Mouse (Mus musculus) urinary bladder, postnatal 25 days (tissue): Measurements from ENCODE around the gene Cdiptos.

Experiments used
- DNase-seq: peaks from one replicate; pipeline ENCODE4 v3.0.0; 2022; ENCODE audit warnings: low spot score

Cdiptos gene

DNA sequence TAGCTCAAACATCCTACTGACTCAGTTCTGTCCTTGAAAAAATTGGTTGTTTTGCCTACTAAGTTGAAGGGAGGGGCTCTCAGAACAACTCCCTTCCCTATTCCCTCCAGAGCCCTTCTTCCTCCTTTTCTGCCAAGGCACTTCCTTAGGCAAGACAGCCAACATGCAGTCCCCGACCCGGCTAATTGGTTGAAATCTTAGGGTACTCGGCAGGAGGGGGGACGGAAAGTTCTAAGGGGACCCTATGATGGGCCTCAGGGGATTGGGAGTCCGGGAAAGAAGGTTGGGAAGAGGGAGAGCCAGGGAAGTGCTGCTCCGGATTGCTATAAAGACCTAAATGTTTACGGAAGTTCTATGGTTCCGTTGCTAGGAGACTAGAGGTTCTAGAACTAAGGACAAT, 405 bp downstream of the Cdiptos start:
- peak; percentile 18 for DNase-seq

DNA sequence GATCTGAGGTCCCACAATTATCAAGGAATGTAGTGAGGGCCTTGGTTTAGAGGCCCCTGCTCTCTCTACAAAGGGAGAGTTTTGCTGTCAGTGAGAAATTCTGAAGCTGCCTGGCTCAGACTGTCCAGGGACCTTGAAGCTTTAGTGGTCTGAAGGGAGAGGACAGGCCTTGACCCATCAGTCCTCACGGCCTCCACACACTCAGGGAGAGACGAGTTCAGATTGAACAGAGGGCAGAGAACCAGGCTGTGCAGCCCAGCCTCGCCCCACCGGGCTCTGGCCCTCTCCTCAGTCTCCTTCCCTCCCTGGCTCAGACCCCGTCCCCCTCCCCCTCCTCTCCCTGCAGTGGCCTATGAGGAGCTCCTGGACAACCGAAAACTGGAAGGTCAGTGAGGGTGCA, 8.5 kb downstream of the Cdiptos start:
- DNase-seq, result no peak

DNA sequence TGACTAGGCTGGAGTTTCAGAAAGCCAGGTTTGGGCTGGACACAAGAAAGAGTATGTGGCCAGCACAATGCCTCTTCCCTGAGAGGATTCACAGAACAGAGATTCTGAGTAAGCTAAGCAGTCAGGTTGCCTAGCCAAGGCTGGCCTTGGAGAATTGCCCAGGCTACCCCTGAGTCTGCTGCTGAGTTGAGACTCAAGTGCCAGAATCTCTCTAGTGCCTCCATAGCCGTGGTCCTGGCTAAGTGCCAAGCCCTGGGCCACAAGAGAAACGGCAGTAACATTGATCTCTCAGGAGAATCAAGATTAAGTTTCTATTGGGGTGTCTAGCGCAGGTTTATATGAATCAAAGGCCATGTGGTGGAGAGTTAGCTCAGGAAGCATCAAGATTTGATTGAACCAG, 10.3 kb downstream of the Cdiptos start:
- no peak for DNase-seq

DNA sequence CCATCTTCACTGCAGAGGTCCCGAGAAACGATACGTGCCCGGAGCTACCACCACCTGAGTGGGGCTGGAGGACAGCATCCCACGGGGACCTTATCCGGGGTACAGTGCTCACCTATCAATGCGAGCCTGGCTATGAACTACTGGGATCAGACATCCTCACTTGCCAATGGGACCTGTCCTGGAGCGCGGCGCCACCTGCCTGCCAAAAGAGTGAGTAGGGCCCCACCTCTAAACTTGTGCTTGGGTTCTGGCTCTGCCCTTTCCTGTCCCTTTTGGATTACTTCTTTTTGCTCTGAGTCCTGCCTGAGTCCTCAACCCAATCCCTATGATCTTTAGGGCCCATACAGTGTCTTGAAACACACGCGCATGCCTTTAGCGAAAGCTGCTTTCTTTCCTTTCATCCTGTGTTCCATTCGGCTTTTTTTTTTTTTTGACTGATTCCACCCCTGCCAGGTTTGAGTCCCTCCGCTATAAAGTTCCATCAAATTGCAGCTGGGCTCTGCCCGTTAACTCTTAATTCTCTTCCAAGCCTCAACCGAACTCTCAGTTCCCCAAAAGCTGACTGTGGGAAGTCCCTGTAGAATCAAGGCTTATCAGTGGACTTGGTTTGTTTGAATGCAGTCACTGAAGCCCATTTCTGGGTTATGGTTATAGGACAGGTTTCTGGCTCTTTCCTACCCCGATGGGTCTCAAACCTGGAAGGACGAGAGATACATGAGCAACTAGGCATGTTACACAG, 12.2 kb downstream of the Cdiptos start:
- DNase-seq, result no peak

DNA sequence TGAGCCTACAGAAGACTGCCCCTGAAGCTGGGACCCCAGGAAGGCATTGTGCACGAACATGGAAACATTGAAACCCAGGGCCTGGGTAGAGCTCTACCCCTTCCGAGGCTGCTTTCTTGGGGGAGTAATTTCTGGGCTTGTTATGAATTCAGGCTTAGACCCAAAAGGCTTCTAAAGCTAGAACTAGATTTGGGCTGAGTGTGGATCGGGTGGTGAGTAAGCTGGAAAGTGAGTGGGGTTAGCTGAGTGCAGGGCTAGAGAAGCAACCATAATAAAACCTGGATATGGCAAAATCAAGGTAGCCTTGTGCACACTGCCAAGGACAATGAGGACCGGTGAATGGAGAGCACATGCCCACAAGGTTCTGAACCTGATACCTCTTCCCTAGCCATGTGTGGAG, 13.9 kb downstream of the Cdiptos start:
- no peak for DNase-seq

DNA sequence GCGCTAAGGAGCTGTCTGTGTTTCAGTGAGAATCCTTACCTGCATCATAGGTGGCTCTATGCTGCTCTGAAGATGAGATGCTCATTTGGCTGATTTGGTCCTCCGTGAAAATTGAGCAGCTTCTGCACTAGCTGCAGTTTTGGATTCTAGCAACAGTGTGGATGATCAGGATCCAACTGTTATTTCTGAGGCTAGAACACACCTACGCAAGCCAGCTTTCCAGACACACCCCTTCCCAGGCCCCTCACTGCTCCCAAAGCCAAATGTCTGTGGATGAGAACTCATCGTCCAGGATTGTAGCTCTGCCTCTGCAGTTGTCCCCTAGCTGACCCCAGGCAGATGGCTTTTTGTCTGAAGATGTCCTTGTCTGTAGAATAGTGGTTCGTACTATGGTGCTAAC, 14.8 kb downstream of the Cdiptos start:
- DNase-seq, result no peak

DNA sequence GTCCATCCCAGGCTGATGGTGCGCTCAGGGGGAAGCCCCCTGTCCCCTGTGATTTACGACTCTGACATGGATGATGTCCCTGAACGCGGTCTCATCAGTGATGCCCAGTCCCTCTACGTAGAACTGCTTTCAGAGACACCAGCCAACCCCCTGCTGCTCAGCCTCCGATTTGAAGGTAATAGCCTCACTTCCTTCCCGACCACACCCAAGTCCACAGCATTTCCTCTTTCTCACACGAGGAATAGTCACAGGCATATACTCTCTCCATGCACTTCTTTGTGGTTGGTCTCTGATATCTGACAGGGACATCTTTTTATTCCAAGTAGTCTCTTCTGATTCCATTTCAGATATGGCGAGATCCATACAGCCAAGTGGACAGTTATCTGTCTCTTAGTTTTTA, 16.1 kb downstream of the Cdiptos start:
- no peak for DNase-seq

DNA sequence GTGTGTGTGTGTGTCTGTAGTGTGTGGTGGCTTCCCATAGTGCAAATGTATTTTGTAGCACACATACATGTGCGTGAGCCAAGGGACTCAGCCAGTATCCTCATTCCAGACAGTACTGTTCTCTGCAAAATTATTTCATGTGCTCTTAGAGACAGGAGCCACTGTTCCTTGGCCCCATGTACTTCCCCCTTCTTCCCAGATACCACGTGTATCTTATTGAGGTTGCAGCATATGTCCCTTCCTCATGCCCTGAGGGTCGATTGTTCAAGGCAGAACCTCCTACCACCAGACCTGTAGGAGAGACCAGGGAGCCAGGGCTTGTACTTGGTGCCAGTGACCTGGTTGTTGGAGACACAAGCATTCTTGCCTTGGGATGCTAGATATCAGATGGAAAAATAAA, 20.8 kb downstream of the Cdiptos start:
- no peak for DNase-seq

DNA sequence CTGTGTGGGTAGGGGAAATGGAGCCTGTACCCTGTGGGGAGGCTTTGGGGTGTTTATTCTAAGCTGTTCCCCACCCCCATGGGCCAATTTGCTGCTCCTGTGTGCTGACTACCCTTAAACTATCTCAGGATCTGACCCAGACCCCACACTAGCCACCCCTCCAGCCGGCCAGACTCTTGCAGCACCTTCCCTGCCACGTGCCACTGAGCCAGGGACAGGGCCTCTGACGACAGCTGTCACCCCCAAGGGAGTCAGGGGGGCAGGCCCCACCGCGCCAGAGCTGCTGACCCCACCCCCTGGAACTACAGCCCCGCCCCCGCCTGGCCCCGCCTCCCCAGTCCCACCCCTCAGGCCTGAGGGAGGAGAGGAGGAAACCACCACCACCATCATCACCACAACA, 23.3 kb downstream of the Cdiptos start:
- no peak for DNase-seq

DNA sequence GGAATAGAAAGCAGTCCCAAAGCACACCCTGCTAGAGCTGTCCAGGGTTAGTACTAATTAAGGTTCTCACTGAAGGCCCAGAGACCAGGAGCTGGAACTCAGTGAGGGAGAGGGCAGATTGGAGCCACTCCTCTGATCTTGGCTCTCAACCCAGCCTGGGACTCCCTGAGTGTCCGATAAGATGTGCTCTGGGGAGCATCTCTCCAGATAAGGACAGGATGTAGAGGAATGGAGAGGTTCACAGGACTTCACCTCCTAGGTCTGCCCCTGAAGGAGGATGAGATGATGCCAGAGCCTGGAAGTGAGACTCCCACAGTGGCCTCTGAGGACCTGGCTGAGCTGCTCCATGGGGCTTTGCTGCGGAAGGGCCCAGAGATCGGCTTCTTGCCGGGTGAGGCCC, 24.2 kb downstream of the Cdiptos start:
- no peak for DNase-seq

DNA sequence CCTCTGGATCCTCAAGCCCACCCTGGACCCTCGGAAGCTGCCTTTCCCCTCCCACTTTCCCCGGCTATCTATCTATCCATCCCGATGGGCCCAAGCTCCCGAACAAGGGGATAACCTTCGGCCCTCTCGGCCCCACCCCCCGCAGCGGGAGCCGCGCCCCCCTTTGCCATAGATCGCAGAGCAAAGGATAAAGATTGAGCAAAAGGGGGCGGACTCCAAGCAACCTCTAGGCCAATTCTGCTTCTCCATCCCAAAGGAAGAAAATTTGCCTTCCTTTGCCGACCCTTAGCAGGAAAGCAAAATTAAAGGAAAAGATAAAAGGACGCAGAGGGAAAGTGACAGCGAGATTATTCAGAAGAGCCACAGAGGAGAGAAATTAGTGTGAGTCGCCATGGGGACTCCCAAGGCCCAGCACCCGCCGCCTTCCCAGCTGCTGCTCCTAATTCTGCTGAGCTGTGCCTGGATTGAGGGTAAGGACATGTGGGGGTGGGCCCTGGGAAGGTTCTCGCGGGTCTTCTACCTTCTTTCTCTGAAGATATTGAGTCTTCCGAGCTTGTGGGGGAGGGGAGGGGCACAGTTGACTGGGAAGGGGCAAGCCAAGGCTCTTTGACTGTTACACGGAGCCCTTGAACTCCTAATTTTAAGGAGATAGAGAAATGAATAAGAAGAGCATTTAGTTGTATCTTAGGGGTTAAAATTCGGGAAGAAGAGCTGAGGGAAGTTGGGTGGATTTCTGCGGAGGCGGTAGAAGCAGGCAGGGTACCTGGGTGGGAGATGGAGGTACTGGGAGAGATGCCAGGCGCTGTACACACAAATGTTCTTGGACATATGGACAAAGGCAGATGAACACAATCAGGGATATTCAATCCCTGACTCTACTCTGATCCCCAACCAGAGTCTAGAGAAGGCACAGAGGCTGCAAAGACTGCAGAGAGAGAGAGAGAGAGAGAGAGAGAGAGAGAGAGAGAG, 25.0 kb downstream of the Cdiptos start:
- no peak for DNase-seq

DNA sequence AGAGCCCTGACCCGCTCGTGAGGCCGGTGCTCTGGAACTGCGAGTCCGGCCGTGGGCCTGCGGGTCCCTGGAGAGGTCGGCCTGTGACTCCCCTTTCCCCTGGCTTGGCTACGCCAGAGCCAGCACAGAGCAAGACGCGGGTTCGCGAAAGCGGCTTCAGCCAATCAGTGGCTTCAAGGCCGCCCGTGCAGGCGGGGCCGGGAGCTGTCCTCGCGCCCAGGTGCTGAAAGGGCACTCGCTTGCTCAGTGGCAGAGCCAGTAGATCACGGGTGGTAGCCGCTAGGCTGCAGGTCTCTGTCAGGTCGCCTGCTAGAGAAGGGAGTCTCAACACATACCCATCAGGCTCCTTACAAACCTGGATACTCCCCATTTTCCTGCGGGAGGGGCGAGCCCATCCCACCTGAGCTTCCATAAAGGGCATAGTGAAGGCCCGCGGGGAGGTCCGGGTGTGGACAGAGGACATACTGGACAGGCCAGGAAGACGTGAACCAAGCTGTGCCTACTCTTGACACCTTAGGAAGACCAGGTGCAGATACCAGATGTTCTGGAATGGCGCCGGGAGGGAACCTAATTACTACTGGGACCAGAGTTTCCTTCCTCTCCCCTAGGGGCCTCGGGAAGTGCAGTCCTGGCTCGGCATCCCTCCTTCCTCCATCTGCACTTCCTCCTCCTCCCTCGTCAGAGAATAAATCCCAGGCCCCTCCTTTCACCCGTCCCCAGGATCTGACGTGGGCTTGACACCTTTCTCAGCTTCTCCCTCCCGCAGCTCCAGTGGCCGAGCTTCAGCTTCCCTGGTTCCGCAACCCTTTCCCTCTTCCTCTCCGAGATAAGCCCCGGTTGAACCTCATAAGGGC, 25.9 kb downstream of the Cdiptos start, which contains the start of gene Sez6l2:
Gene Sez6l2 (plus strand): TSS at position 771 of the 854 bp plus-strand sequence.
- peak; percentile 91 for DNase-seq

DNA sequence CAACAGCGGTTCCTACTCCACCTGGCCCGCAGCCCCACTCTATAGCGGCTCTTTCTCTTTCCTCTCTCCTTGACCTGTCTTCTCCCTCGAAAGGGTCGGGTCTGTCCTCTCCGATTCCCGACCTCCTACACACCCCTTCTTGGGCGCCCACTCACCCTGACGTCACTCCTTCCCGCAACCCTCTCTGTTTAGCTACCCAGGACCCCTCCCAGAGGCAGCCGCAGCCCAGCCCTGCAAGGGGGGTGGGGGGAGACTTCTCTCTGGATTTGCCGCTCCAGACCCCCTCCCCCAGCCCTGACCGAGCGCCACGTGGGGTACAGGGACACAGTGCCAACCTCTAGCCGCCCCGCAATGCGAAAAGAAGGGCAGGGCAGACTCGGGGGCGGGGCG, 26.5 kb downstream of the Cdiptos start, which contains the start of gene Asphd1:
Gene Asphd1 (minus strand): TSS at position 180 of the 390 bp plus-strand sequence.
- no peak for DNase-seq

DNA sequence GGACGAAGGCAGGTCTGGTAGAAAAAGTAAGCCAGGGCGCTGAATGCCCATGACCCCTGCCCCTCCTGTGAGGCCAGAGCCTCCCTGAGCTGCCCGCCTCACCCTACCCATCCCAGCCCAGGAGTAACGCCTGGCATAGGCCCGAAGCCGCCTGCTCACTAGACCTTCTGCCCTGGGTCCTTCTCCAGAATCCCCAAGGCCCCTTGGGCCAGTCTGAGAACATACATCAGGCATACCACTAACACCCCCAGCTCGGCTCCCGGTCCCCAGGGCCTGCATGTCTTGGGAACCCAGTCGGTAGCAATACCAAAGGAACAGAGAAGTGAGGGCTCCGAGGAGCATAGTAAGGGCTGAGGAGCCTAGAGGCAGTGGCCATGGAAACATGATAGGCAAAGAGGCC, 27.3 kb downstream of the Cdiptos start:
- no peak for DNase-seq

DNA sequence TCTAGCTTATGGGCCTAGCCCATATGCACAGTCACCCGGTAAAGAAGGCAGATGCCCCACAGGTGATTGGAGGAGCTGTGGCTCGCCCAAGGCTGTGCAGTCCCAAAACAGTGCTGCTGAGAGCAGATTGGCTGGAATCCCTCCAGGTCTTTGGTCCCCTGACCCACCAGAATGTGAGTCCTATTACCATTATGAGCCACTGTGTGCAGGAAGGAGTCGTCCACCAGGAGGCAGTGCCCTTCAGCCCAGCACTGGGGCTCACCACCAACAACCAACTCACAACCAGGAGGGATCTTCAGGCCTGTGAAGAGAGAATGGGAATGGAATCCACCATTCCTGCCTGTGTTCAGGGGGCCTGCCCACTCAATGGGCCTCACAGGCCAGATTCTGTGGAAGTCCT, 29.4 kb downstream of the Cdiptos start:
- DNase-seq, result no peak

DNA sequence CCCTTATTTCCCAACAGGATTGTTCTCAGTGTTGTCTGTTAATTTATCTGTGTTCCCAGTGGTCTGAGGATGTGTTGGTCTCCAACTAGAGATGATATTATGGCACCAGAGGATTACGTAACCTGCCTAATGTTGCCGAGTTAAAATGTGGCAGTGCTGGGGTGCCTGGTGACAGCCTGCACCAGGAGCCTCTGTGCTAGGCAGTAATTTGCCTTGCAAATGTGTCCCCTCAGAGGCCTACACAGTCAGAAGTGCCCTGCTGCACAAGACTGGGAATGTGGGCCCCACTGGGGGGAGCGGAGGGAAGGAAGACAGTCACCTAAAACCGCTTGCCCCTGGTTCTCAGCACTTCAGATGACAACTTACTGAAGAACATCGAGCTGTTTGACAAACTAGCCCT, 34.1 kb downstream of the Cdiptos start:
- no peak for DNase-seq

DNA sequence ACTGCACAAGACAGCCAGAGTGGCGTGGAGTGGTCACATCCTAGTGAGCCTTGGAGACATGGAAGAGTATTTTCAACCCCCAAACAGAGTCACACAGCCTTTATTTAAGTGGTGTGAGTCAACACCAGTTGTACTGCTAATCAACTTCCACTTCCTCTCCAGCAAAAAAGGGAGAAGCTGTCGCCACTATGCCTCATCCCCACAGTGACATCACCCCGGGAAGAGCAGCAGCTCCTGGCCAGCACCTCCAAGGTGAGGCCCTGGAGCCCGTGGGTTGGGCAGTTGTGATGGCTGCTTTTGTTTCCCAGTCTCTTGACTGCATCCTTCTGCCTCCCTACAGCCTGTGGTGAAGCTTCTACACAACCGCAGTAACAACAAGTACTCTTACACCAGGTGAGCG, 34.7 kb downstream of the Cdiptos start:
- DNase-seq, result no peak

DNA sequence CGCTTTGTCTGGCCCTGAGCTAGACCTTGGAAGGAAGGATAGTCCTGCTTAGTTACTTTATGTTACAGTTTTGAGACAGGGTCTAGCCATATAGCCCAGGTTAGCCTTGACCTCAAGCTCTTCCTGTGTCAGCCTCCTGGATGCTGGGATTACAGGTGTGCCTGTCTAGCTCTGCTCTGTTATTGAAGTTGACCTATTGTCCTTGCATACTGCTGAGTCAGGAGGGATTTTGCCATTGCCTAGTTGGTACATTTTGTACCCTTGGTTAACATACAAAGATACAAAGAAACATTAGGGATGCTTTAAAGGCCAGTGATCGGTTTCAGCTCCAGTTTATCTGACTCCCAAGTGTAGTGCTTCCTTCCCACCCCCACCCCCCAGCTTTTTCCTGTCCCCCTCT, 43.2 kb downstream of the Cdiptos start:
- DNase-seq, result no peak

DNA sequence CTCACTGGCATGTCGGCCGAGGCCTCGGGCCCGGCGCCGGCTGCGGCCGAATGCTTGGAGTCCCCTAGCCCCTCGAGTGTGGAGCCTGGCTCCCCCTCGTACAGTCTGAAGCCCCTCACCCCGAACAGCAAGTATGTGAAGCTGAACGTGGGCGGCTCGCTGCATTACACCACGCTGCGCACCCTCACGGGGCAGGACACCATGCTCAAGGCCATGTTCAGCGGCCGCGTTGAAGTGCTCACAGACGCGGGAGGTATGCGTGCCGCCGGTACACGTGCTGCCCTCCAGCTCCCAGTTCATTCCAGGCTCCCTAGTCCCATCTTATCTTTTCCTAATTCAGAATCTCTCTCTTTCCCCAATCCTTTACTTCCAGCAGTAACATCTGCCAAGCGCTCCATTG, 46.9 kb downstream of the Cdiptos start:
- no peak for DNase-seq

DNA sequence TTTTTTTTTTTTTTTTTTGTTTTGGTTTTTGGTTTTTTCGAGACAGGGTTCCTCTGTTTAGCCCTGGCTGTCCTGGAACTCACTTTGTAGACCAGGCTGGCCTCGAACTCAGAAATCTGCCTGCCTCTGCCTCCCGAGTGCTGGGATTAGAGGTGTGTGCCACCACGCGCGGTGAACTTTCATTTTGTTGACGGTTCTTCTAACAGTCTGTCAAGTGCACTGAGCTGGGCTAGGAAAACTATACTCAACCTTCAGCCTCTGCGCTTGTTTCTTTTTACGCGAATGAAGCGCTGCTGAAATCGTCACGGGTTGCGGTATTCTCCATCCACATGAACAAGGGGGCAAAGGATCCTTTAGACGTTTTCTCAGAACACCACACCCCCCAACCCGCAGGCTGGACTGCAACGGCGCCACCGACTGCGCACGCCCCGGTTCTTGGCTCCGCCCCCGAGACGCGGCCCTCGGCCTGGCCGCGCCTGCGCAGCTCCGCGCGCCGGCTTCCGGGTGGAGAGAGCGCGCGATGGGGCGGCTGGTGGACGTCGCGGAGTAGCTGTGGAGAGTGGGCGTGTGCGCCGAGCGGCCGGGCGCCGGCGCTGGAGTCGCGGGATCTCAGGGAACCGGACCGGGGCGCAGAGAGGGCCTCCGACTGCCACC, 47.4 kb downstream of the Cdiptos start, which contains the start of gene Kctd13:
Gene Kctd13 (plus strand): TSS at position 496 of the 654 bp plus-strand sequence.
- peak; percentile 95 for DNase-seq

DNA sequence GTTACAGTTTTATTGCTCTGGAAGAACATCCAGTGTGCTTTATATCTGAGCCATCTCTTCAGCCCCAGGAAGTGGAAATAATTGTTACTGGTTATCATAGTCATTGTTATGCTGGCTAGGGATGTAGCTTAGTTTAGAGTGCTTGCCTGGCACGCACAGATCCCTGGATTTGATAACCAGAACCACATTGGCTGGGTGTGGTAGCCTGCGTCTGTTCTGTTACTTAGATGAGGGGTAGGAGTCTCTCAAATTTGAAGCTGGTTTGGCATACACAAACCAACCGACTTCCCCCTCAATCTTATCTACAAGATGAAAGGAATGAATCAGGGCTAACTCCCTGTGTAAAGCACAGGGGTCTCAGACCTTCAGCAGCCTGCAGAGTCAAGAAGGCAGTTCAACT, 49.6 kb downstream of the Cdiptos start:
- DNase-seq, result no peak

DNA sequence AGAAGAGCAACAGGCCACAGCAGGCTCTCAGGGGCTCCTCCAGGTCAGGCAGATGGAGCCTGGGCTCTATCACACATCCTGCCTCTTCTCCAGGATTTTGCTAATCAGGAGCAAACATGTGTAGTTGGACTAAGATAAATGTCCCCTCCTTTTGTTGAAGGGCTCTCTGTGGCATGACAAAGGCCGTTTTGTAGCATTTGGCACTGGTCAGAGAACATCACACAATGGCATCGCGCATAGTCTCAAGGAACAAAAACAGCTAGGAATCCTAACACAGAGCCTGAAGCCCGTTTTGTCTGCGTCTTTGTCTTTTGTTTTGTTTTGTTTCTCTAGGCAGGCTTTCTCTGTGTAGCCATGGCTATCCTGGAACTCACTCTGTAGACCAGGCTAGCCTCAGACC, 51.9 kb downstream of the Cdiptos start:
- no peak for DNase-seq
